Mouse (Mus musculus): ENCODE results near the gene Zfp451. TPM values are rescaled to one million over a fixed set of nuclear protein-coding genes. Genes with fewer than 3 reads are reported as not detected.

Gene Zfp451
- 9.8 TPM for polyA plus RNA-seq (2014; fragmentation: Illumina TruSeq; extraction: RNeasy Lipid Tissue Mini Kit (QIAGEN cat#74804); ENCODE audit: low read depth, low replicate concordance)

GRCm38 (mm10) chr1:33813868-33814794 is at the start of gene Zfp451:
Gene Zfp451 (minus strand): TSS chr1:33814595.

GRCm38 (mm10) chr1:33757491-33758041 is 56.8 kb downstream of the Zfp451 start, which contains the start of gene Bag2:
Gene Bag2 (minus strand): TSS chr1:33757795.

GRCm38 (mm10) chr1:33719733-33720225 is 94.6 kb downstream of the Zfp451 start, which contains the start of gene Rab23:
Gene Rab23 (plus strand): TSS chr1:33719887.

Other genes with a start within 250 kb of the Zfp451 start
- gene Prim2, start 144.8 kb downstream of the Zfp451 start, polyA plus RNA-seq (2014; fragmentation: Illumina TruSeq; extraction: RNeasy Lipid Tissue Mini Kit (QIAGEN cat#74804); ENCODE audit: low read depth, low replicate concordance), result 2.3 TPM
- gene Rab23, start 94.7 kb downstream of the Zfp451 start, polyA plus RNA-seq (2014; fragmentation: Illumina TruSeq; extraction: RNeasy Lipid Tissue Mini Kit (QIAGEN cat#74804); ENCODE audit: low read depth, low replicate concordance), result 6.6 TPM
- gene Bag2, start 56.8 kb downstream of the Zfp451 start, polyA plus RNA-seq (2014; fragmentation: Illumina TruSeq; extraction: RNeasy Lipid Tissue Mini Kit (QIAGEN cat#74804); ENCODE audit: low read depth, low replicate concordance), result 50.7 TPM
- gene Bend6, start 93.2 kb upstream of the Zfp451 start, polyA plus RNA-seq (2014; fragmentation: Illumina TruSeq; extraction: RNeasy Lipid Tissue Mini Kit (QIAGEN cat#74804); ENCODE audit: low read depth, low replicate concordance), result 0.86 TPM
- gene Dst, start 93.6 kb upstream of the Zfp451 start, polyA plus RNA-seq (2014; fragmentation: Illumina TruSeq; extraction: RNeasy Lipid Tissue Mini Kit (QIAGEN cat#74804); ENCODE audit: low read depth, low replicate concordance), result 170 TPM